Mouse (Mus musculus) lung, embryonic 16.5 days (tissue): ENCODE measurements around the gene Rgma. TPM values are rescaled to one million over a fixed set of nuclear protein-coding genes. Genes with fewer than 3 reads are reported as not detected.

Experiments used
- ATAC-seq: fragments of 200-750 bp; cut with Nextera tagmentation; 2 replicates; pipeline ENCODE4 v1.8.0; 2017; ENCODE audit warnings: low read depth, mild to moderate bottlenecking, moderate library complexity
- H3K27ac ChIP-seq: fragments of 300-500 bp; sonication (generic); 2 replicates; pipeline ENCODE4 v1.5.1; 2014; ENCODE audit warnings: mild to moderate bottlenecking, control low read depth, low read length
- H3K27me3 ChIP-seq: fragments of 300-500 bp; sonication (generic); 2 replicates; pipeline ENCODE4 v1.6.1; 2014; ENCODE audit warnings: low read depth, low read length, mixed read lengths; ENCODE audit not compliant: control insufficient read depth, insufficient read depth
- H3K36me3 ChIP-seq: fragments of 300-500 bp; sonication (generic); 2 replicates; pipeline ENCODE4 v1.6.1; 2014; ENCODE audit warnings: low read length; ENCODE audit not compliant: control insufficient read depth, insufficient read depth
- H3K4me1 ChIP-seq: fragments of 300-500 bp; sonication (generic); replicated peaks from 2 replicates; pipeline ENCODE4 v1.6.1; 2014; ENCODE audit warnings: low read length, mixed read lengths; ENCODE audit not compliant: control insufficient read depth, insufficient read depth
- H3K4me2 ChIP-seq: fragments of 300-500 bp; sonication (generic); 2 replicates; pipeline ENCODE4 v1.6.1; 2014; ENCODE audit warnings: low read depth, low read length, control low read depth
- H3K4me3 ChIP-seq: fragments of 300-500 bp; sonication (generic); 2 replicates; pipeline ENCODE4 v1.5.1; 2014; ENCODE audit warnings: mild to moderate bottlenecking, low read length, control low read depth
- H3K9ac ChIP-seq: fragments of 300-500 bp; sonication (generic); 2 replicates; pipeline ENCODE4 v1.6.1; 2014; ENCODE audit warnings: low read length, control low read depth
- H3K9me3 ChIP-seq: fragments of 300-500 bp; sonication (generic); 2 replicates; pipeline ENCODE4 v1.6.1; 2016; ENCODE audit warnings: low read length; ENCODE audit not compliant: control insufficient read depth
- WGBS: fragments of 180-500 bp; shearing (Covaris S2); extraction: QIAGEN DNeasy Blood & Tissue Kit; methylation state at CpG from one replicate; pipeline ENCODE4 v1.1.7; 2014; 5-methylcytosine and 5-hydroxymethylcytosine counted together
- polyA plus RNA-seq: library from polyadenylated mRNA; unstranded; fragments of >200 nt; fragmentation: Nextera tagmentation; extraction: Ambion mirVana; gene quantifications from 2 replicates; pipeline ENCODE4 v1.2.1, GENCODE M21; 2015

Rgma gene
- polyA plus RNA-seq, 1 experiment from 2014 or later = 10.5 TPM

DNA sequence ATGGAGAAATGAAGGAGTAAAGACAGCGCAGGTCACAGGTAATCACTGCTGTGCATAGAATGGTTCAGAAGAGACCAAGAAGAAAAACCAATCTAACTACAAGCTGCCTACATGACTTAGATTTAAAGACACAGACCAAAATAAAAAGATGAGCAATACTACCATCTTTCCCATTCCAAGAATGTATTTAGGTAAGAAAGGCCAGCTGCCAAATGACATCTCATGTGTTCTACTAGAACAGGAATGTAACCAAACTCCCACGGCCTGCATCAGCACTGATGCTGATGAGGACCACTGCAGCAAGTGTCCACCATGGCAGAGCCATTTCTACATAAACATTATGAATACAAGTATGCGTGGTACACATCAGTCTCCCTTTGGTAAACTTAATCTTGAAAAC, 92.4 kb downstream of the Rgma start:
- H3K4me1 ChIP-seq = no peaks in the 10 kb centered on the region
- WGBS = 96% methylated on average over 3 of the region's 3 CpGs

More for the DNA sequence above, 92.4 kb downstream of the Rgma start:
- no peak overlapping the region for H3K9ac ChIP-seq
- no peak overlapping the region for H3K4me3 ChIP-seq
- H3K36me3 ChIP-seq = peaks cover 71% of the 10 kb centered on the region
- ATAC-seq = no peak
- no peaks in the 10 kb centered on the region for H3K27me3 ChIP-seq
- no peak overlapping the region for H3K27ac ChIP-seq
- H3K4me2 ChIP-seq = no peak overlapping the region
- H3K9me3 ChIP-seq = no peaks in the 10 kb centered on the region

Other genes starting within 250 kb of the Rgma start
- 53.7 and 58.9 TPM in 2 replicates for gene Chd2, start 166.3 kb downstream of the Rgma start, polyA plus RNA-seq